Mouse (Mus musculus) thymus, postnatal 36 days (tissue): ENCODE results near the gene Mta2.
"Not testable (repeated sequence)": the region's sequence is repeated elsewhere in the genome, so short reads cannot be mapped to it uniquely, and the experiment has no call there.

Source experiments
- DNase-seq, 2 experiments: peaks; one replicate each; pipeline ENCODE4 v3.0.0; 2022; ENCODE audit warnings: mixed read lengths in 2 of 2

Mta2 gene

DNA sequence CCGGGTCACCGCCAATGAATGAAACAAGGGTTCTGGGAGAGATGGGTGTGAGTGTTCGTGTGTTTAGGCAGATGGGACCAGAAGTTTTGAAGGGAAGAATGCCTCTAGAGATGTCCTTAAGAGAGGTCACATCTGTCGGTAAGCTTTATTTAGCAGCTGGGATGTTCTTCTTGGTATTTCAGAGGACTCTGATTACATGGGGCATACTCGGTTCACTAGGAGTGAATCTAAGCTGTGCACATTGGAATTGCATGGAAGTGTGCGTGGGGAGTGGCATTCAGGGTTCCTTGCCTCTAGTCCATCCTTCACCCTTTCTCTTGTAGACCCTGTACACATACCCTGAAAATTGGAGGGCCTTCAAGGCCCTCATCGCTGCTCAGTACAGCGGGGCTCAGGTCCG, 26.2 kb downstream of the Mta2 start:
- no peak for DNase-seq

- DNase-seq = not testable (repeated sequence)
Measured at GRCm38 (mm10) chr19:8972491-8972890, 30.8 kb downstream of the Mta2 start.

DNA sequence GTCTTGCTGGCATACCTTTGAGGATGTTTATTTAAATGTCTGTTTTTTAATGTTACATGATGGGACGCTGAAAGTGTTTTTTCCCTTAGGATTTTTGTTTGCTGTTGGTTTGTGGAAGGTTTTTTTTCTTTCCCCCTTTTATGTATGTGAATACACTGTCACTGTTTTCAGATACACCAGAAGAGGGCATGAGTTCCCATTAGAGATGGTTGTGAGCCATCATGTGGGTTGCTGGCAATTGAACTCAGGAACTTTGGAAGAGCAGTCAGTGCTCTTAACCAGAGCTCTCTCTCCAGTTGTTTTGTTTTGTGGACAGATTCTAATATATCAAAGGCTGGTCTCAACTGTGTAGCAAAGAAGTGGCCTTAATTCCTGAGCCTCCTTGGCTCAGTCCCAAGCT, 33.0 kb downstream of the Mta2 start:
- no peak for DNase-seq

- DNase-seq = no peak
Measured at GRCm38 (mm10) chr19:8975491-8975890, 33.8 kb downstream of the Mta2 start.

DNA sequence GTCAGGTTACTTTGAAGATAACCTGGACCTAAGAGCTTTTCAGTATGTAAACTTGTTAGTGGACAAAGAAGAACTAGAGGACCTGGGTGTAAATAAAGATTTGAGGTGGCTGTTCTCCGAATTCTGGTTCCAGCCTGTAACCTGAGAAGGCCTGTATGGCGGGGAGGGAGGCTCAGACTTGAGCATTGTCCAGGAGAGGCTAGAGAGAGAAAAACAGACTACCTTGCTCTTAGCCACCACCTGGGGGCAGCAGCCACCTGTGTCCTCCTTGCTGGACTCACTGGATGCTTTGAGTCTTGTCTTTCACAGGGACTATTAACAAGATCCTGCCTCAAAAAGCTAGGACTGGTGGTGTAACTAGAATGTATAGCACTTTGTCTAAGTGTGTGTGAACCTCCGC, 34.9 kb downstream of the Mta2 start:
- peak; percentile 27 to 36 for DNase-seq

DNA sequence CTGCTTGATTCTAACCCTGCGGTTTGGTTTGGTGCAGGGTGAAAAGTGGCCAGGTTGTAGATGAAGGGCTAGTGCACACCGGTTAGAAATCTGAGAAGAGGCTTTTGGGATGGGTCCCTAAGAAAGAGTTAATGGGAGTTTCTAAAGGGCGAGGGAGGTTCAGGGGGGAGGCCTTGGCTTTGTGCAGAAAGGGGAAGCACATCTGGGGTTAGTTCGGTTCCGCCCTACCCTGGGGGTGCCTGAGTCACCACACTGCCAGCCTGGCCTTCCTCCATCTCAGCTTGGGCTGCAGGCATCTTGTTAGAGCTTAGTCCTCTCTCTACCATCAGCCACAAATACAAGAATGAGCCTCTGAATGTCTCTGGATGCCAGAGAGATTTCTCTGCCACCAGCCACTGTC, 39.1 kb downstream of the Mta2 start:
- DNase-seq = no peak

GRCm38 (mm10) chr19:8981450-8982168, 39.9 kb downstream of the Mta2 start:
- no peak for DNase-seq

DNA sequence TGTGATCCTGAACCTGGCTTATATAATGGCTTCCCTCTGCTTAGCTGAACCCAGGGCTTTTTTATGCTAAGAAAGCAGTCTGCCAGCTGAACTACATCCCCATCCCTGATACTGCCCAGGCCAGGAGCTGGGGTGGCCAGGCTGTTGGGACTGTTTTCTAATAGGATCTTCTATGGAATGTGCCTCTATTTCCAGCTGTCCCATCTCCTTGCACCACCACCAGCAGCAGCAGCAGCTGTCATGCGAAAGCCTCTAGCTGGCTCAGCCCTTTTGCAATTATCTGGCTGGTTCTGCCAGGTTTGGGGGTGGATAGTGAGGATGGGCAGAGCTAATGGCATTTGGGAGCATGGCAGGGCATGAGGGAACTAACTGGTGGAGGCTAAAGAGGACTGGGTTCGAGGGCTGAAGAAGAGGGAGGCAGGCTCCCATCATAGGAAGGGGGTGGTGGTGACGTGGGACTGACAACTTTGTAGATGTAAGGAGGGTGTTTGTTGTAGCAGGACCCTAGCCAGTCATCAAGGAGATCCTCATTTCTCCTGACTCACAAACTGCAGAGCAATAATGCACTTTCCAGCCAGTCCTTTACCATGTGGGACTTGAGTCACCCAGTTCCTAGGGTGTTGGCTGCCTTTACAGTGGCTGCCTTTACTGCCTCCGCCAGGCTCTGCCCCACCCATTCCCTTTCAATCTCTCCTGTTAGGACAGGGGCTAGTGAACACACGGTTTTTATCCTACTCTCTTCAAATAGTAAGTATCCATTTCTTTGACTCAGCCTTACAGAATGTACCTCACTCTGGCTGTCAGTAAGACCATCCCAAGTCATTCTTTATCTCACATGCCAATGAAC, 40.9 kb downstream of the Mta2 start:
- DNase-seq = no peak

DNA sequence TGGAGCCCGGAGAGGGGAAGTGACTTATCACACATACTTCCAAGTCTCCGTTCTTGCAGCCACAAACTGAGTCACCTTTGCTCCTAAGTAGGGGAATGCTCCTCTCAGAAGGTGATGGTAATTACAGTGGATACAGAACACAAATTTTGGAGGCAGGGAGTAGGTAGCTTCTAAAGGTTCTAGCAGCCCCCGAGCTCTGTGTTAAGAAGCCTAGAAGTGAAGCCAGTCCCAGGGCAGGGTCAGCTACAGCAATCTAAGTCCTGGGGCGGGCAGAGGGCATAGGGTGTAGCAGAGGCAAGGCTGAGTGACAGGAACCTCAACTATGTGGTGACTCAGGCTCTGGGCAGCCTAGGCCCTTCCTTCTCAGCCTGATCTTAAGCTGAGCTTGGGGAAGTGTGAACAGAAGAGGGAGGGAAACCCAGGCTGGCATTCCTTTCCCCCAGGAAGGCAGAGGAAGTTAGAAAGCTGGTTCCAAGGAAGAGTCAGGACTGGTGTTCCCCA, 41.5 kb downstream of the Mta2 start:
- DNase-seq = no peak

- peak; percentile 40 to 66 for DNase-seq
Measured at GRCm38 (mm10) chr19:8984255-8984868, 42.7 kb downstream of the Mta2 start.

GRCm38 (mm10) chr19:8985891-8986290, 44.2 kb downstream of the Mta2 start:
- no peak for DNase-seq

DNA sequence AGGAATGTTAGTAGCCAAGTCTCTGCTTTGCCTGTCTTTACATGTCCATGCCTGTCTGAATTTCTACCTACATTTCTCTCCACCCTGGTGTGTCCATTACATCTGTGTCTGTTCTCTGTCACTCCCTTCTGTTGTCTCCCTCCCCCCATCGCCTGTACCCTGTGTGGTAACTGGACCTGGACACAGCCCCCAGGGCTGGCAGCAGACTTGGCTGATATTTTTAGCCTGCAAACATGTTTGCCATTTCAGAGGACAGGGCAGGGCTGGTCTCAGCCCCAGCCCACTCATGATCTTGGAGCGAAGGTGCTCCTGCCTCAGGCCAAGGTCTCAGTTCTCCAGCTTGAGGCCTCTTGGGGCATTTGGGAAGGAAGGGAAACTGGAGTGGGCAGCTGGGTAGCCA, 46.1 kb downstream of the Mta2 start:
- DNase-seq = no peak

- no peak for DNase-seq
Measured at GRCm38 (mm10) chr19:8988346-8989065, 46.8 kb downstream of the Mta2 start.

DNA sequence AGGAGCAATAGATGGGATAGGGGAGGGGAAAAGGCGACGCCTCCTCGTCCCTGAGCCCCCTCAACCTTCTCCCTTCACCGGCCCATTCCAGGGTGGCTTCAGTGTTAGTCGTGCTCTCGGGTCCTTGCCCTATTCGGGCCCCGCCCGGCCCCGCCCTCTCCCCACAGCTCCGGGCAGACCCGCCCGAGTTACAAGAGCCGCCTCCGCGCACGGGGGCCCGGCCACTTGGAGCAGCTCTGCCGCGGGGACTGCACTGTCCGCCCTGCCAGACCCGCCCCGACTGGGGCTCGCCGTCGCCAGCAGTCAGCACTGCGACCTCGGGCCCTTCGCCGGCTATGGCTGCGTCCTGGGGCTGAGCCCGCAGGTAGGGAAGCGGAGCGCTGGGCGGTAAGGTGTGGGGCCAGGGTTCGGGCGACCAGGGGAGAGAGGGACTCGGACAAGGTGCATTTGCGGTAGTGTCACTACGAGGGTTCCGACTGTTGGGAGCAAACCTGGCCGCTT, 47.4 kb downstream of the Mta2 start, which contains the start of gene Ahnak:
Ahnak (plus strand) TSS at position 219 of the 501 bp plus-strand sequence.
- DNase-seq = peak; percentile 29 to 36

- peak; percentile 44 to 55 for DNase-seq
Measured at GRCm38 (mm10) chr19:8989567-8990431, 48.1 kb downstream of the Mta2 start.

DNA sequence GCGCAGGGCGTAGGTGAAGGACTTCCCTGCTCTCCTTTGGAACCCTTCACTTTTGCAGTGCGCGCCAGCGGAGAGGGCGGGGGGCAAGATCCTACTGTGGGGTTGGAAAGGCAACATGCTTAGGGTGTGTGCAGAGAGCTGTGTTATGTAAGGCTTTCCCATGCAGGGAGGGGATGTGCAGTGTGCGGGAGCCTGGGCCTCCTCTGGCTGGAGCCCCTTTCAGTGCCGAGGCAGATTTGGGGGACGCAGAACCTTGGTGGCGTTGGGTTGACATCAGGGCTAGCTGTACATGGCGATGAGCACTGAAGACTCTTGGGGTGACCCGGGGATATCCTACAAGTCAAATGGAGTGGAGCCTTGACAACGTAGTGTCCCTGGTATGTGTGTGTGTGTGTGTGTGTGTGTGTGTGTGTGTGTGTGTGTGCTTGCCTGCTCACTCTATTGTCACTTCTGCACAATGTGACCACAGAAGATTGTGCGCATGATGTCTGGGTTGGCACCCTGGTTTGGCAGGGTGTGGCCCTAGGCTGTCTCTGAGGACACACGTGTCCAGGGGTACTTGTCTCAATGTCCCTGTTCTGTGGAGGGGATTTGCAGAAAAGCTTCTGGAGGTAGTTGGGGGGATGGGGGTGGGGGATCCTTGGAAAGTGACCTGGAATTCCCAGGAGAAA, 48.9 kb downstream of the Mta2 start:
- peak in 1 of 2 experiments; percentile 20 for DNase-seq

DNA sequence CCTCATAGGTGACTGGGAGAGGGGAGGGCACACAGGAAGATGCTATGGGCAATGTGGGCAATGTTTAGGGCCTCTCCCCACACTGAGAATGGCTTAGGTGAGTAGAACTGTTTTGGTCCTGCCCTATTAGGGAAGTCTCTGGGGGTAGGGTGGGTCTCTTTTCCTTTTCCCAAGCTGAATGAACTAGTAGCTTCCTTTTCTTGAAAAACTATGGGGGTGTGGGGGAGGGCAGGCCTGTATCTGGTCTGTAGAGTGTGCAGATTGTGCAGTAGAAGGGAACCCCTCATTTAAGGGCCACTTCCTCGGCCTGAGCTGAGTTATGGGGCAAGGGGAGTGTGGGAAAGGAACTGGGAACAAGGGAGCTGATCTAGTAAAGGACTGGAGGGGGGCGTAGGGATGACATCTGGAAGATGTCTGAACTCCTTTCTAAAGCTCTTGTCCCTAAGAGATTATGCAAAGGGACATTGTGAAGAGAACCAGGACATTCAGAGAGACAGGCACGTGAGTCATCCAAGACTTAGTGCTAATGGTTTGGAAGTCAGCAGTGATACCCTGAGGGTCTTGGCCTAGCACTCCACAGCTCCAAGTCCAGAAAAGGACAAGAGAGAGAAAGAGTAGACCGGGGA, 49.7 kb downstream of the Mta2 start:
- DNase-seq = no peak

GRCm38 (mm10) chr19:8991871-8992735, 50.4 kb downstream of the Mta2 start:
- no peak for DNase-seq
